Mouse (Mus musculus) stomach, embryonic 15.5 days (tissue): ENCODE measurements around the gene Thada. TPM values are rescaled to one million over a fixed set of nuclear protein-coding genes. Genes with fewer than 3 reads are reported as not detected.
A peak's percentile ranks its signal among the peaks of the same experiment; 100 is the strongest.

Source experiments
- ATAC-seq: fragments of 200-750 bp; cut with Nextera tagmentation; 2 replicates; pipeline ENCODE4 v1.8.0; 2017; ENCODE audit warnings: low read depth, moderate number of reproducible peaks, moderate TSS enrichment; ENCODE audit not compliant: insufficient read depth, low FRiP score
- H3K27ac ChIP-seq: fragments of 300-500 bp; sonication (generic); 2 replicates; pipeline ENCODE4 v1.5.1; 2015; ENCODE audit warnings: mild to moderate bottlenecking, inconsistent platforms
- H3K27me3 ChIP-seq: fragments of 300-500 bp; sonication (generic); replicated peaks from 2 replicates; pipeline ENCODE4 v1.6.1; 2015; ENCODE audit warnings: inconsistent platforms
- H3K36me3 ChIP-seq: fragments of 300-500 bp; sonication (generic); 2 replicates; pipeline ENCODE4 v1.6.1; 2015; ENCODE audit warnings: inconsistent platforms
- H3K4me1 ChIP-seq: fragments of 300-500 bp; sonication (generic); 2 replicates; pipeline ENCODE4 v1.6.1; 2015; ENCODE audit warnings: inconsistent platforms
- H3K4me2 ChIP-seq: fragments of 300-500 bp; sonication (generic); 2 replicates; pipeline ENCODE4 v1.6.1; 2015; ENCODE audit warnings: mild to moderate bottlenecking, inconsistent platforms
- H3K4me3 ChIP-seq: fragments of 300-500 bp; sonication (generic); replicated peaks from 2 replicates; pipeline ENCODE4 v1.5.1; 2015; ENCODE audit warnings: inconsistent platforms
- H3K9ac ChIP-seq: fragments of 300-500 bp; sonication (generic); 2 replicates; pipeline ENCODE4 v1.6.1; 2015; ENCODE audit warnings: inconsistent platforms
- H3K9me3 ChIP-seq: fragments of 300-500 bp; sonication (generic); 2 replicates; pipeline ENCODE4 v1.6.1; 2016; ENCODE audit warnings: inconsistent platforms
- WGBS: fragments of 180-500 bp; shearing (Covaris S2); methylation state at CpG from one replicate; pipeline ENCODE4 v1.1.7; 2015; 5-methylcytosine and 5-hydroxymethylcytosine counted together
- polyA plus RNA-seq: library from polyadenylated mRNA; unstranded; fragments of >200 nt; fragmentation: Nextera tagmentation; extraction: Ambion mirVana; gene quantifications from 2 replicates; pipeline ENCODE4 v1.2.1, GENCODE M21; 2015

Gene Thada
- polyA plus RNA-seq: 7.8 TPM in 2 replicates

DNA sequence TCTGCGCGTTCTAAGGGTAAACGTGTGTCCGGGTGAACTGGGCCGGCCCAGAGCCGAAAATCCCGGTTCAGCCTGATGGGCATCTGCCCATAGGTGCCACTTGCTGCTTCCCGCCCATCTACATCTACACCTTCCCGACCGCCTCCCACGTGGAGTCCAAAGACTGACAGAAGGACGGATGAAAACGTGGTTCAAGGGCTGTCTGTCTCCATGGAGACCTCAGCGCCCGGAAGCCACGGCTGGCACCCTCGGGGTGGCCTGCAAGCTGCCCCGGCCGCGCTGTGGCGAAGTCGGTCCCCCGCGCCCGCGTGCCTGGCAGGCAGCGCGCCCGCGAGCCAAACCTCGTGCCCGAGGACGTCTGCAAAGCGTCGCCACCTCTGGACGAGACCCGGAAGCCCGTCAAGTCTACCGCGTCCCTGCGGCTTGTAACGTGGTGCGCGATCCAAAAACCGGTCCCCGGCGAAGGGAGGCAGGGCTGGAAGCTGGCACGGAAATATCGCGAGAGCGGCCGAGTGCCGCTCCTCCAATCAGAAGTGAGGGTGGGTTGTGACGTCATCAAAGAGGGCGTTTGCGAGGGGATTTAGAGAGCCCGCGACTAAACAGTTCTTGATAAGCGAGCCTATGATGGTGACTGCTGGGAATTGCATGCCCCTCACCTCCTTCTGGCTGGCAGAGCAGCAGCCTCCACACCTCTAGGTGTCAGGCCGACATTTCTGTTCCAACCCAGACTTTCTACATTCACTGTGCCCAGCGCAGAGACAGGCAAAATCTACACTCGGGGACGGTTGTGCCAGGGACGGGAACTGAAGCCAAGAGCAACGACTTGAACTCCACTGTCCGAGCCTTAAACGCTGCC, at the start of gene Thada:
Gene Thada, minus strand, starts transcription at position 453 of the 856 bp plus-strand sequence.
- peak; percentile 97 for ATAC-seq
- H3K9ac ChIP-seq: peak within 1 kb of the TSS; percentile 82
- peak within 1 kb of the TSS; percentile 81 for H3K27ac ChIP-seq
- 0 out of 2 replicates have a peak, but pooled peaks cover 5% of the 10 kb centered on the region for H3K36me3 ChIP-seq
- peak within 1 kb of the TSS; percentile 88 for H3K4me2 ChIP-seq
- no peaks in the 10 kb centered on the region for H3K27me3 ChIP-seq
- peak within 1 kb of the TSS; percentile 93 for H3K4me3 ChIP-seq
- 0 out of 2 replicates have a peak, but pooled peaks cover 4% of the 10 kb centered on the region for H3K4me1 ChIP-seq
- under 1% methylated on average over 67 of the region's 67 CpGs for WGBS
- H3K9me3 ChIP-seq: no peaks in the 10 kb centered on the region

DNA sequence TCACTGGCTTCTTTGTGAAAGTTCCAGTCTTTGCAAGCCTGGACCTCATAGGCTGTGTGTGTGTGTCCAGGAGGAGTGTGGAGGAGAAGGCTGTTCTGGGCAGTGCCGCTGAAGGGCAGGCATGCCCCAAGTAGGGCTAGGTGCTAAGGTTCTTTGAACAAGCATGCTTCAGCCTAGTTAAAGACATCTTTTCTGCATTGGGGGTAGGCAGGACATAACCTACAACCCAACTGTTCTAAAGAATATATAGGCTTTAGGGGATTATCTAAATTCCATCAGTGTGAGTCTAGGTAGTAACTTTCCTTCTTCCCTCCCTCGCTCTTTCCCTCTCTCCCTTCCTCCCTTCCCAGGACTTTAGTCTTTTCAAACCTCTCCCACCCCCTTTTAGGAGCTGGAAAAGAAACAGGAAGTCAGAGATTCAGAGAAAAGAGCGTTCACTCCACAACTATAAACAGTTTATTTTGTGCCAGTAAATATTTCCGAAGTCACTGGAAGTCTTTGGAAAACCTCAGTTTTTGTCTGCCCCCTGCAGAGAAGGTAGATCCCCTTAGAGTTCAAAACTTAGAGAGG, 46.6 kb upstream of the Thada start:
- Histone ChIP-seq H3K27ac (peak overlapping the region; percentile 87), H3K4me3 (peak overlapping the region; percentile 53), H3K36me3 (no peaks in the 10 kb centered on the region), H3K9me3 (no peaks in the 10 kb centered on the region), H3K4me2 (peak overlapping the region; percentile 91), H3K27me3 (no peaks in the 10 kb centered on the region), H3K4me1 (0 out of 2 replicates have a peak, but pooled peaks cover 6% of the 10 kb centered on the region), H3K9ac (peak overlapping the region; percentile 29)
- 0 out of 2 replicates have a peak, but pooled peaks have one; percentile 40 for ATAC-seq
- whole genome bisulfite sequencing: 15% methylated on average over 4 of the region's 4 CpGs

GRCm38 (mm10) chr17:84511682-84512515, 45.9 kb upstream of the Thada start, which contains the start of gene Plekhh2:
Gene Plekhh2 (plus strand): TSS chr17:84511895.
- peak within 1 kb of the TSS; percentile 87 for H3K27ac ChIP-seq
- WGBS: under 1% methylated on average over 78 of the region's 79 CpGs
- H3K9ac ChIP-seq: peak within 1 kb of the TSS; percentile 29
- peak within 1 kb of the TSS; percentile 91 for H3K4me2 ChIP-seq
- H3K4me3 ChIP-seq: peak within 1 kb of the TSS; percentile 53
- H3K36me3 ChIP-seq: no peaks in the 10 kb centered on the region
- no peaks in the 10 kb centered on the region for H3K9me3 ChIP-seq
- H3K27me3 ChIP-seq: no peaks in the 10 kb centered on the region
- H3K4me1 ChIP-seq: 0 out of 2 replicates have a peak, but pooled peaks cover 6% of the 10 kb centered on the region
- peak; percentile 83 for ATAC-seq

DNA sequence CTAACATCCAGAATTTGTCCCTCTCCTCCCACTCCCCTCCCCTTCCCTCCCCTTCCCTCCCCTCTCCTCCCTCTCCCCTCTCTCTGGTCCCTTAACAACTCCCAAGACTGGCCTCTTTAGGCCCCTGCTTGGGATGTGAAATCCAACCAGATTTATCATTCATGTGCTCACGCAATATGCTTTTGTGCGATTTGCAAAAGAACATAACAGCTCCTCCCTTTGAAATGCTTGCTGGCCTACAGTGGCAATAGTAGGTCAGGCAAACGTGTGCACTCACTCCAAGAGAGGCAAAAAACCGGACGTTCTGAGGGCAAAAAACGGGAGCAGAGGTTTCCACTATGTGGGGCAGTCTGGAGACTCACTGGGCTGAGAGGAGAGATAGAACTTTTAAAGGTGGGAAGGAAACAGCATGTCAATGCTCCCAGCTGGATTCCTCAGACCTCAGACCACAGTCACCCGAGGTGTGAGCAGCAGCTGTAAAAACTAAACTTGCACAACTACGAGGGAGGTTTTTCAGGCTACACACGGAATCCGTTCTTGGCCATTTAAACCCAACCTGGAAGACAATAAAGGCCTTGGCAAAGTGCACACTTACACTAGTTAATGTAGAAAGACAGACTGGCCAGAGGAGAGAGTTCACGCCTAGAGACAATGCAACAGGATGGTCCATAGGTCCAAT, 45.1 kb upstream of the Thada start:
- H3K27me3 ChIP-seq: no peaks in the 10 kb centered on the region
- H3K9ac ChIP-seq: no peak overlapping the region
- 0 out of 2 replicates have a peak, but pooled peaks cover 6% of the 10 kb centered on the region for H3K4me1 ChIP-seq
- ATAC-seq: no peak
- no peaks in the 10 kb centered on the region for H3K36me3 ChIP-seq
- H3K9me3 ChIP-seq: no peaks in the 10 kb centered on the region
- H3K27ac ChIP-seq: peak overlapping the region; percentile 87
- H3K4me3 ChIP-seq: peak overlapping the region; percentile 53
- WGBS: 22% methylated on average over 11 of the region's 11 CpGs
- H3K4me2 ChIP-seq: peak overlapping the region; percentile 91

DNA sequence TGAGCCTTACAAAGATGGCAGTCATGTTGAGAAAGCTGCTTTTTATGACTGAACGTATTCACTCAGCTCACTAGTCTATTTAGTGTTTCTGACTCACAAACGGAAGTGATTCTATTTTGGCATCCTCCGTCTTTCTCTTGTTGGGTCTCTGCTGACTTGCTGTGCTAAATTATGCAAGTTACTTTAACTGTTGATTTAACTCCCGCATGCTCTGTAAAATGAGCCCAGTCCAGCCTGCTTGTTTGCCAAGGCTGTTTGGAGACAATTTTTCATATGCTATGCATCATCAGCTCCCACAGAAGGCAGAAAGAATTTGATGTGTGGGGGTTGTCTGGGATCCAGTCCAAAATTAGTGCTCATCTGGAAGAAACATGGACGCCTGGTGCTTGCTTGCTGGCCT, 44.4 kb upstream of the Thada start:
- Histone ChIP-seq H3K9me3 (no peaks in the 10 kb centered on the region), H3K36me3 (no peaks in the 10 kb centered on the region), H3K4me1 (0 out of 2 replicates have a peak, but pooled peaks cover 6% of the 10 kb centered on the region), H3K9ac (no peak overlapping the region), H3K27me3 (no peaks in the 10 kb centered on the region), H3K4me2 (no peak overlapping the region), H3K27ac (peak overlapping the region; percentile 87), H3K4me3 (no peak overlapping the region)
- ATAC-seq: peak; percentile 15; the same call in 1 of the 2 replicates
- 19% methylated on average over 5 of the region's 5 CpGs for WGBS

DNA sequence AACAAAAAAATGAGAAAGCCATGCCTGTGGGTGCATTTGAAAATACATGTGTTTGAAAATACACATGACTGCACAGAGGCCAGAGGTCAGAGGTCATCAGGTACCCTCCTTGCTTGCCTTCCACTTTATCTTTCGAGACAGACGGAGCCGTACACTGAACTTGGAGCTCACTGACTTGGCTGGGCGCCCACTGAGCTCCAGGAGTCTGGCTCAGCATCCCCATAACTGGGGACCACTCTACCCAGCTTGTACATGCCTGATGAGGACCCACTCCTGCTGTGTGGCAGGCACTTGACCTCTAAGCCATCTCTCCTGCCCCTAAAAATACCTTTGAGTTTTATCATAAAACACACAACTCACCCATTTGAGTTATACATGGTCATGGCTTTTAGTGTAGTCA, 43.2 kb upstream of the Thada start:
- WGBS: 54% methylated on average over 4 of the region's 4 CpGs
- H3K4me1 ChIP-seq: 0 out of 2 replicates have a peak, but pooled peaks cover 6% of the 10 kb centered on the region
- no peaks in the 10 kb centered on the region for H3K9me3 ChIP-seq
- no peaks in the 10 kb centered on the region for H3K27me3 ChIP-seq
- H3K27ac ChIP-seq: no peak overlapping the region
- H3K9ac ChIP-seq: no peak overlapping the region
- ATAC-seq: no peak
- no peak overlapping the region for H3K4me2 ChIP-seq
- no peak overlapping the region for H3K4me3 ChIP-seq
- H3K36me3 ChIP-seq: no peaks in the 10 kb centered on the region

- 59% methylated on average over 3 of the region's 3 CpGs for WGBS
These were observed 42.7 kb upstream of the Thada start for GRCm38 (mm10) chr17:84508736-84509135.

DNA sequence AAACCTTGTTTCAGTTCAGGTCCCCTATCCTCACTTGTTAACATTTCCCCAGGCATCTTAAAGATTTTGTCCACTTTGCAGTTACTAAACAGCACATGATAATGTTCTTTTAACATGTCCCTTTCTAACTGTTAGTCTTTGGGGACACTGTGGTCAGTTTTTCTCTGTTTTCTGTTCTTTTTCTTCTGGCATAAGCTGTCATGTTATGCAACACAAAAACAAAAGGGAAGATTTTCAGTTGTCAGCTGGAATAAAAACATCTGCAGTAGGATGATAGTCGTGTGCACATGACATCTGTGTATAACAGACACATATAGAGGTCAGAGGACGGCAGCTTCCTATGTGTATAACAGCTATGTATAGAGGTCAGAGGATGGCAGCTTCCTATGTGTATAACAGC, 39.9 kb upstream of the Thada start:
- H3K27ac ChIP-seq: no peak overlapping the region
- H3K9ac ChIP-seq: no peak overlapping the region
- WGBS: 40% methylated on average over 2 of the region's 2 CpGs
- no peaks in the 10 kb centered on the region for H3K9me3 ChIP-seq
- H3K4me1 ChIP-seq: no peaks in the 10 kb centered on the region
- H3K36me3 ChIP-seq: no peaks in the 10 kb centered on the region
- no peak overlapping the region for H3K4me3 ChIP-seq
- no peak for ATAC-seq
- no peak overlapping the region for H3K4me2 ChIP-seq
- H3K27me3 ChIP-seq: no peaks in the 10 kb centered on the region

More at GRCm38 (mm10) chr17:84508736-84509135, 42.7 kb upstream of the Thada start:
- no peak overlapping the region for H3K4me3 ChIP-seq
- no peaks in the 10 kb centered on the region for H3K36me3 ChIP-seq
- H3K9me3 ChIP-seq: no peaks in the 10 kb centered on the region
- H3K27ac ChIP-seq: no peak overlapping the region
- no peak overlapping the region for H3K9ac ChIP-seq
- H3K27me3 ChIP-seq: no peaks in the 10 kb centered on the region
- 0 out of 2 replicates have a peak, but pooled peaks cover 6% of the 10 kb centered on the region for H3K4me1 ChIP-seq
- no peak overlapping the region for H3K4me2 ChIP-seq
- no peak for ATAC-seq

- no peak overlapping the region for H3K27ac ChIP-seq
- no peaks in the 10 kb centered on the region for H3K9me3 ChIP-seq
- no peaks in the 10 kb centered on the region for H3K4me1 ChIP-seq
- no peak overlapping the region for H3K4me3 ChIP-seq
- no peak overlapping the region for H3K4me2 ChIP-seq
- H3K36me3 ChIP-seq: no peaks in the 10 kb centered on the region
- 65% methylated on average over 3 of the region's 3 CpGs for WGBS
- no peak for ATAC-seq
- no peaks in the 10 kb centered on the region for H3K27me3 ChIP-seq
- no peak overlapping the region for H3K9ac ChIP-seq
These were observed 36.3 kb upstream of the Thada start for GRCm38 (mm10) chr17:84502341-84502740.

DNA sequence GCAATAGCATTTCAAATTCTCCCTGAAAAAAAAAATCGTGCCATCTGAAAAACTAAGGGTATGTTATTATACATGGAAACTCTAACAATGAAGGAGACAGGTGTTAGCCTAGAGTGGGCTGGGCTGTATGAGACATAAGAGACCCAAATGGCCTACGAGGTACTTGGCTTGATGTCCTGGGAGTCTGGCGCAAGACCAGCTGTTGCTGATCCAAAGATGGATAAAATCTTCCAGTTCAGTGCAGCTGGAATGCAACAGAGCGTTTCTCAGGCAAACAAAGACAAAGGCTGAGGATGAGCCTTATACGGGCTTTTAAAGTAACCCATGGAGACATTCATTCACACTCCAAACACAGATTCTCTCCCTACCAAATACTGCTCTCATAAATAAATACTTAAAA, 32.6 kb upstream of the Thada start:
- no peak; the same call in 1 of the 2 replicates for ATAC-seq

More for the DNA sequence above, 32.6 kb upstream of the Thada start:
- H3K27me3 ChIP-seq: no peaks in the 10 kb centered on the region
- H3K4me1 ChIP-seq: no peaks in the 10 kb centered on the region
- H3K4me2 ChIP-seq: no peak overlapping the region
- no peak overlapping the region for H3K9ac ChIP-seq
- H3K4me3 ChIP-seq: no peak overlapping the region
- no peaks in the 10 kb centered on the region for H3K36me3 ChIP-seq
- H3K9me3 ChIP-seq: no peaks in the 10 kb centered on the region
- peak overlapping the region; percentile 71 for H3K27ac ChIP-seq
- WGBS: 43% methylated on average over 5 of the region's 5 CpGs
